In the genomic region with DNA sequence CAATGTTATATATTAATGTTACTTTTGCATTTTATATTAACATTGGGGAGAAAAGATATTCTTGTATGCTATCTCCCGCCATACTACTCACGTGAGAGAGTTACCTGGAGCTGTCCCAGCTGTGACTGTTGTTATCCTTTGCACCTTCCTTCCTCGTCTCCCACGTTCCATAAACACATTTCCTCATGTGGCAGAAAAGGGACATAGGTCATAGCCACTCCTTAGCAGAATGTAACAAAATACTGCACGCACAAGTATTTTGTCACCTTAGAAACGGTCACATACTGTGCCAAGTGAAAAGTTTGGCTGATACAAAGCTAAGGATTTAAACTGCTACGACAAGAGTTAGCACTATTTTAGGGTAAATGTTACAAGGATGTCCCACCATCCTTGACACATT, we compare ENCODE assay signal across 21 mouse cellular contexts. TPM values are rescaled to one million over a fixed set of nuclear protein-coding genes. Genes with fewer than 3 reads are reported as not detected.
"Had no signal": no experiment of that assay in that cellular context is flagged by ENCODE, and none has a peak within 500 bp of the region (broad histone marks: within the 10 kb centered on the region; RNA-seq: fewer than 3 reads in every experiment).

No protein-coding gene starts in this region.

- H3K4me2 ChIP-seq: liver, embryonic 15.5 days; lung, embryonic 15.5 days; midbrain, embryonic 11.5 days; midbrain, embryonic 13.5 days; midbrain, embryonic 15.5 days; neural tube, embryonic 13.5 days; neural tube, embryonic 15.5 days had no signal

- H3K27me3 ChIP-seq: liver, embryonic 15.5 days; lung, embryonic 15.5 days; megakaryocyte, embryonic 14.5 days; midbrain, embryonic 13.5 days; midbrain, embryonic 15.5 days; neural tube, embryonic 13.5 days; neural tube, embryonic 15.5 days had no signal

- H3K27ac ChIP-seq: liver, embryonic 15.5 days; lung, embryonic 15.5 days; macrophage; midbrain, embryonic 13.5 days; midbrain, embryonic 15.5 days; neural tube, embryonic 13.5 days; neural tube, embryonic 15.5 days had no signal

- H3K9ac ChIP-seq: liver, embryonic 15.5 days; liver, postnatal 0 days; lung, embryonic 15.5 days; midbrain, embryonic 13.5 days; midbrain, embryonic 15.5 days; neural tube, embryonic 13.5 days; neural tube, embryonic 15.5 days had no signal

- H3K4me1 ChIP-seq: liver, embryonic 15.5 days; lung, embryonic 15.5 days; megakaryocyte, embryonic 14.5 days had no signal

- H3K4me3 ChIP-seq: liver, embryonic 15.5 days; lung, embryonic 15.5 days; megakaryocyte, embryonic 14.5 days; midbrain, embryonic 13.5 days; midbrain, embryonic 15.5 days; neural tube, embryonic 13.5 days; neural tube, embryonic 15.5 days had no signal

- H3K9me3 ChIP-seq: liver, embryonic 15.5 days; lung, embryonic 15.5 days; megakaryocyte, embryonic 14.5 days; midbrain, embryonic 13.5 days; midbrain, embryonic 15.5 days; neural tube, embryonic 13.5 days; neural tube, embryonic 15.5 days had no signal

- ATAC-seq: liver, postnatal 0 days; lung, postnatal 0 days; midbrain, embryonic 13.5 days; midbrain, embryonic 15.5 days had no signal

- DNase-seq: liver, postnatal 0 days; lung, adult 2 months; lung, postnatal 14 days; lung, postnatal 36 days; retina, postnatal 1 day; right cerebral cortex, adult 18-20 months; right cerebral cortex, postnatal 25 days; right cerebral cortex, postnatal 4 days; thymus, adult 18-20 months; thymus, postnatal 14 days; thymus, postnatal 36 days had no signal

RNA-seq across cellular contexts. Expression of a gene that starts 26.3 kb away (rescaled TPM):
- polyA plus RNA-seq: macrophage had no signal
